Mouse (Mus musculus) urinary bladder, postnatal 14 days (tissue): ENCODE measurements around the gene Dynll2.
"Not testable (repeated sequence)": the region's sequence is repeated elsewhere in the genome, so short reads cannot be mapped to it uniquely, and the experiment has no call there.

Source experiments
- DNase-seq: peaks from one replicate; pipeline ENCODE4 v3.0.0; 2021; ENCODE audit warnings: low spot score

Gene Dynll2

DNA sequence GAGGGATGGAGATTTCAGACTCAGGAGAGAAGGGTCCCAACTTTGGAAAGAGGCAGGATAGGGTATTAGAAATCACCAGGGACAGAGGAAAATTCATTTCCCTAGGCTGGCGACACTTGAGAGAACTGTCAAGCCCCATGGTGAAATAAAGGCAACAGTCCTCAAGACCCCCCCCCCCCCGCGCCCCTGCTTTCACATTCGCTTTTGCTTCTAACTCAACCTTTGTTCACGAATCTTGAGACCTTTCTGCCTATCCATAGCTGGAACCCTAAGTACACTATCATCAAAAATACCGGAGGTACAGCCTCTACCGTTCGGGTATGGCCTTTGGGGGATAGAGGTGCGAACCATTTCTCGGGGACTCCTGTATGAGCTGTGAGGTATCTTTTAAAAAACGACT is 528 bp upstream of the Dynll2 start:
- DNase-seq: no peak

DNA sequence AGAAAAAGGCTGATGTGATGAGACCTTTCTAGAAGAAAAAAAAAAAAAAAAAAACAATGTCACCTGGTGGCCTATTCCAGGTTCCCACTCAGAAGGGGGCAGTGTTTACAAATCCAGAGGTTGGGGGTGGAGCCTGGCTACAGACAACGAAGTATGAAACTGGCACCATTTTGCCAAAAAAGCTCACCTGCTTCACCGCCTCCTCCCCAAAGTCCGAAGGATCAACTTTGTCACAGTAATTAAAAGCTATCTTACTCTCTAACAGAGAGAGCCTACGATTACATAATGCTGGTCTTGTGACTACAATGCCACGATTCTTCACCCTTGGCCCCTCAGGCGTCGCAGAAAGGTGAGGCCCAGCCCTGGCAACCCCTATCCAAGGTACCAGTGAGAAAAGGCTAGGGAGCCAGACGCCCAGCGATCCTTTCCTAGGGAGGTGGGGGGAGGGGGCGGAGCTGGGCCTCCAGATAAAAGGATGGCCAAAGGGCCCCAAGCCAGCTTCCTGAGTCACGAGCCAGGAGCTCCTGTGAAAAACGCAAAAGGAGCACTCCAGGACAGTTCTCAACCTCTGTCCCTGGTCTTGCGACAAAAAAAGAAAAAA is 1.1 kb downstream of the Dynll2 start:
- peak; percentile 78 for DNase-seq

DNA sequence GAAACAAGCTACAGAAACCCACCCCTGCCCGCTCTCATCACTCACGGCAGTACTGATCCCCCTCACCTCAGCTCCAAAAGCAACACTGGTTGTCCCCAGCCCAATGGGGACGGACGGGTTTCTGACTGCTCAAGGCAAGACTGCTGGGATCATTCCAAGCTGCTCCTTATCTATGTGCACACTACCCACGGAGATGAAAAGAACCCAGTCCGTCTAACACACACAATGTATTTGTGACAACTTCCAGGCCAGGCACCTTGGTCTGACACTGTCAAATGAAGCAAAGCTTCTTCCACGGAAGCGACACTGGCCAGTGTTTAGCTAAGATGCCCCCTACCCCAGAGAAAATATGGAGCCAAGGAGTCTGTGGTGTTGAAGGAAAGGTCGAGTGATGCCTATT is 1.7 kb downstream of the Dynll2 start:
- no peak for DNase-seq

DNA sequence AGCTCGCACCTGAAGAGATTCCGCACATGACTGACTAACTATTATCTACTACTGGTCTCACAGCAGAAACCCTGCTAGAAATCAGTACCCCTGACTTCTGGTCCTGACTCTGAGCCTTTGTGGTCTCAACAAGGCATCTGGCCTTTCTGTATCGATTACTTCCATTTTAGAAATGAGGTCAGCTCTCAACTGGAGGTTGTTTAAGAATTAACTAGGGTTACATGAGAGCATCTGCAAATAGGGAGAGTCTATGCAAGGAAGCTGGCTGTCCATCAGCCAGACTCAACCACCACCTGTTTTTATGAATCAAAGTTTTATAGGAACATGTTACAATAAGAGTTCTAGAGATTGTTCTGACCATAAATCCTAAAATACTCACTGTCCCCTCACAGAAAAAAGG is 2.8 kb downstream of the Dynll2 start:
- no peak for DNase-seq

DNA sequence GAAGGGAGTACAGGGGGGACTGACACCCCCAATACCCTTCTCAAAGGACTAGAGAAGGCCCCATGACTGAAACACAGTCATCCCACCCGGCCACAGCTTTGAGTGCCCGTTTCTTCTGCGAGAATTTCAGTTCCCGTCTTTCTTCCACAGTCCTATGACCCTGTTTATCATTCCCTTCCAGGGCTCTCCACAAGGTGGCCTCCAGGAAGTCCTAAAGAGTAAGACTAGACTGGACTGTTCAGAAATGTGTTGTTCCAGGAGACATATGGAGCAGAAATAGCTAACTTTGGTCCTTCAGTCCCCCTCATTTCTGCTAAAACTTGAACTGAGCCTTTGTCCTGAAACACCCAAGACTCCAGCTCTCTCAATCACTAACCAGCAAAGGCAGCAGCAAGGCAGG is 8.4 kb downstream of the Dynll2 start:
- DNase-seq: no peak

DNA sequence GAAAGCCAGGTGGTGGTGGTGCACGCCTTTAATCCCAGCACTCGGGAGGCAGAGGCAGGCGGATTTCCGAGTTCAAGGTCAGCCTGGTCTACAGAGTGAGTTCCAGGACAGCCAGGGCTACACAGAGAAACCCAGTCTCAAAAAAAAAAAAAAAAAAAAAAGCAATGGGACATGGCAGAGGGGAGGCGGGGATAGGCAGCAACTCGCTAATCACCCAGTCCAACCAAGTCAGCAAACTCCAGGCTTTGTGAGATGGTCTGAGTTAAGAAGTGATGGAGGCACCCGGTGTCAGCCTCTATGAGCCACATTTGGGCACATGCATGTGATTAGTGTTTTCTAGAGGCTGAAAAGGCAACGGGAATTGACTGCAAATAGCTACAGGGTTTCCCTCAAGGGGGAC is 10.3 kb downstream of the Dynll2 start:
- DNase-seq: not testable (repeated sequence)

DNA sequence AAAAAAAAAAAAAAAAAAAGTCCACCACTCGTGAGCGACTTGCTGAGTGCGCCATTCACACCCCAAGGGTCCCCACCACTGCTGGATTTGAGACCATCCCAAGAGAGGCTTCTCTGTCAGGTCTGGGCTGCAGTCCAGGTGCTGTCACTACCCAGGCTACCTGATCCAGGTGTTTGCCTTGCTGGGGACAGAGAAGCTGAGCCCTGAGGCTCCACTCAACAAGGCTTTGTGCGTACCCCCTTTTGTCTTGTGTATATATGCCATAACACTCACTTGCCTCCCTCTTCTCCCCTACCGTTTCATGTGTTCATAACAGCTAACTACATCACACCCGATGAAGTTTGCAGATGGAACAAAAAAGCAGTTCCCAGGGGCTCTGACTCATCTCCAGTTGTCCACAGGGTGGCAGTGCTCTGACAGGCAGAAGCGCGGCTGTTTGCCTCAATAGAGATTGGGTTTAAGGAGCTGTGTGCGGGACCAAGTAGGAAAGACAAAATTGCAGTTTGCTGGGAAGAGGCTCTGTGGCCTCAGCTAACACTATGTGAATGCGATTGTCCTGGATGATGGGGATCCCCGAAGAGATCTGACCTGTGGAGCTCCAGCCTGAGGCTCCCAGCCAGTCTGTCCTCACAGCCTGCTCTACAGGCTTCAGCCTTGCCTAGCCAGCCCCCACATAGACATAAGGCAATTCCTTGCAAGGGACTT is 12.7 kb downstream of the Dynll2 start:
- DNase-seq: peak; percentile 59

DNA sequence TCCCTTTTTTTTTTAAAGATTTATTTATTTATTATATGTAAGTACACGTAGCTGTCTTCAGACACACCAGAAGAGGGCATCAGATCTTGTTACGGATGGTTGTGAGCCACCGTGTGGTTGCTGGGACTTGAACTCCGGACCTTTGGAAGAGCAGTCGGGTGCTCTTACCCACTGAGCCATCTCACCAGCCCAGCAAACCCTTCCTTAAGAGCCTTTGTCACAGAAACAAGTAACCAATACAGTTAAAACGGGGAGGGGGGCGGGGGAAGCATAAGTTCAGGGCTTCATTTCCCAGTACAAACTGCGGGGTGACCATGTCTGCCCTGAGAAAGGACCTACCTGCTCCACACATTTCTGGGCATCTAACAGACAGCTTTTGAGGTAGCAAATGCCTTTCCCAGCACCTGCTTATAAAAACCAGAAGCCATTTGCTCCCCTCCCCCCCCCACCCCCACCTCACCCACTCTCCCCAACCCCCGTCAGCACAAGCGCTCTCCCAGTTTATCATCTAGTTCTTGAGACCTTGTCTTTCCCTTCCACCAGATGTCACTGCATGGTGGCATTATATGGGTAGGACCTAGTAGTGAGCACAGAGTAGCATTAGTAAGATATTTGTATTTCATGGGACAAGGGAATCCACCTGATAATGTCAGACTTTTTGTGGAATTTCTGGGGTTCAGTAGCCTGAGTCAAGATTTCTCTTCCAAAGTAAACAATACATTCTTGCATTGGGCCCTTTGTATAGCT is 13.6 kb downstream of the Dynll2 start:
- DNase-seq: no peak

DNA sequence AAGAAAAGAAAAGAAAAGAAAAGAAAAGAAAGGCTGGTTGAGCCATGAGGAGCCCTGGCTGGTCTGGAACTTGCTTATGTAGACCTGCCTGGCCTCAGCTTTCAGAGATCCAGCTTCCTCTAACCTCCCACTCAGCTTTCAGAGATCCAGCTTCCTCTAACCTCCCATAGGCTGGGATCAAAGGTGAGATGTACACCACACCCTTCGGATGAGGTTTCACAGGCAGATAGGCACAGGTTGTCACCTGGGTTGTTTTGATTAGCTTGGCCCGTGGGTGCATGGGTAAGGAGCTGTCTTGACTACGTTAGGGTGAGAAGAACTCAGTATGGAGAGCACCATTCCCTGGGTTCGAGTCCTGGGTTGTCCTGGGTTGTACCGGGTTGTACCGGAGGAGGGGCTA is 14.5 kb downstream of the Dynll2 start:
- DNase-seq: no peak

DNA sequence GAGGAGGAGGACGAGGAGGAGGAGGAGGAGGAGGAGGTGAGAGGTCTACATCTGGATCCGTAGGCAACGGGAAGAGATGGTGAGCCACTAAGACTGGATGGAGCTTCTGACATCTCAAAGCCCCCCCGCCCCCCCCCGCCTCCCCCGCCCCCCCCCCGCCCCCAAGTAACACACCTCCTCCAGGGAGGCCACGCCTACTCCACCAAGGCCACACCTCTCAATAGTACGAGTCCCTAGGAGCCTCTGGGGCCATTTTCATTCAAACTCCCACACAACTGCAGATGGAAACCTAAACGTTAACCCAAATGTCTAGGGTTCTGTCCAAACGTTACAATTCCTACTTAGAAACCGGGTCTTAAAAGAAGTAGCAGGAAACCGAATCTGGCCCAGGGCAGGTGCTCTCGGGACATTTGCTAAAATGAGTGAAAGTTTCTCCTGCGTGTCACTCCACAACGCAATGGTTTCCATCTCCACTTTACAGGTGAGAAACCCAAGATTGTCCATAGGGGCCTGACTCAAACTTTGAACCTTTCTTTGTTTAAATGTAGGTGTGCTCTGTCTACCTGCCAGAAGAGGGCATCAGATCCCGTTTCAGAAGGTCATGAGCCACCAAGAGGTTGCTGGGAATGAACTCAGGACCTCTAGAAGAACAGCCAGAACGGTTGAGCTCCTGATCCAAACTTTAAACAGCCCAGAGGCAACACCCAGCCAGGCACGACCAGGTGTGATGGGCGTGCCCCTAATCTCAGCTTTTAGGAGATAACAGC is 18.8 kb downstream of the Dynll2 start:
- no peak for DNase-seq

DNA sequence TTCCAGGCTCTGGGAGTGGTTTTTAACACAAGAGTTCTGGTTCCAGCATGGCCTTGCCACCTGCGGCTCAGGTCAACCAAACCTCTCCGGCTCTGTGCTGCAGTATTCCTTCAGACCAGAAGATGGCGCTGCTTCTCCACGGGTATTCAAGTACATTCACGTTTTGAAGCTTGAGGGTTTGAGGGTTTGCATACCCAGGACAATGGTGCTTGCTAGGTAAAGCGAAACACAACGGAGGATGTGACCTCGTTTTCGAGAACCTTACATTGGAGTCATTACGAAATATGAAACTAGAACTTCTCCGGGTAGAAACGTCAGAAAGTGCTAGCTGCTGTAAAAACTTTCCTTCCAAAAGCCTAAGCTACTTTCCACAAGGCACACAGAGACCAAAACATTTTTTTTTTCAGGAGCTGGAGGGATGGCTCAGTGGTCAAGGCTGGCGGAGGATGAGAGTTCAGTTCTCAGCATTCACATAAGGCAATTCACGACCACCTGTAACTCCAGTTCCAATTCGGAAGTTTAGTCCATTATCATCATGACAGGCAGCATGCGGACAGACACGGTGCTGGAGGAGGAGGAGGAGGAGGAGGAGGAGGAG is 19.5 kb downstream of the Dynll2 start:
- peak; percentile 87 for DNase-seq

DNA sequence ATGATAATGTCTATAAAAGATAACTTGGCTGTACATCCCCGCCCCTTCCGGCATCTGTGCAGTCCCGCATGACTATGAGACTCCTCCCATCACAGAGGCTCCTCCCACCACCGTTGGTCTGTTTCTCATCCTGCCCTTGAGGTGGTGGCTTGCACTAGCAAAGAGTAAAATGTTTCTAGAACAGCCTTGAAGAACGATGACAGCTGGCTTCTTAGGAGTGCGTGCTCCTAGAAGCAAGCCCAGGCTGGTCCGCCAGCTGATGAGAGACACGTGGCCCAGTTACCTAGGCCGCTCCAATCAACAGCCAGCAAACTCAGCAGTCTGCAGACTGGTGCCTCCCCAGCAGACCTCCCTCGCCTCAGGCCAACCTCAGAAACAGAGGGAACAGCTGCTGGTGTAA is 21.1 kb downstream of the Dynll2 start:
- DNase-seq: peak; percentile 45

DNA sequence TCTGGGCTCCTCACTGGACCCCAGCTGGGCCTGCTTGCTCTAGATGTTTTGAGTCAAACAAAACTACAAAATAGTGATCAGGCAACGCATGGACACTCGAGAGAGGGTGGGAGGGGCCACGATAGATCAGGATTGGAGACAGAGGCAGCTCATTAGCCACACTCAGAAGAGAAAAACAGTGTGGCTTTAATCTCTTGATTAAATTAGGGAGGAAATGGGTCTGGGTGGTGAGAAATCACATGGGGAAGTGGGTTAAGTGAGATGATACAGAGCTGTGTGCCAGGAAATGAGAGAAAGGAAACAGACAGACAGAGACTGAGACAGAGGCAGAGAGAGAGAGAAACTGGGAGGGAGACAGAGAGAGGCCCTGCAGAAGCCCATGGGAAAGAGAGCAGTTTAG is 22.0 kb downstream of the Dynll2 start:
- no peak for DNase-seq

DNA sequence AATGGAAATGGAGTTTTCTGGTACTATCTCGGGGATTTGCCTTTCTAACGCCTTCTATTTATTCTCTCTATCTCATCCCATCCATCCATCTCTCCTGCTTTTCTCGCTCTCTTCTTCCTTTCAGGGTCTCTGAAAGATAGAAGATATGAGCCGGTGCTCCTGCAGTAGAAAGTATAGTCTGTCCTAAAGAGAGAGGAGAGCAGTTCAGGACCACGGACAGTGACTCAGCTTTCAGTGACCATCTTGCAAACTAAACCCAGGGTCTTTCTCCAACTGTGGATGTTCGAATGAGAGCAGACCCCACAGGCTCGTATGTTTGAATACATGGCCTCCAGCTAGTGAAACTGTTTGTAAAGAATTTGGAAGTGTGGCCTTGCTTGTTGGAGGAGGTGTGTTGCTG is 30.3 kb downstream of the Dynll2 start:
- no peak for DNase-seq

DNA sequence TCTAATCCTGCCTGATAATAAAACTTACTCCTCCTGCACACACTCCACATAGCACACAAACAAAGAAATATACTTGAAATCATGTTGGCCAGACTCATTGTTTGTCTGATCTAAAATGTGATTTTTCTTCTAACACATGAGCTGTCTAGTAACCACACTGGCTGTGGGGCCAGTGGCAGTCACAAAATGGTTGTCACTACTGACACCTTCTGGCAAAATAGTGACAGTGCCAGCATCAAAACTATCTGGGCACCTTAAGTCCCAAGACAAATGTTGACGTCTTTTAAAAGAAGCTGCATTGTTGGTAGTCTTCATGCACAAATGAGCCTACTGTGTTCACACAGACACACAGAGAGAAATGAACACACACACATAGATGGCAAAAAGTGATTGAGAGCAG is 32.2 kb downstream of the Dynll2 start:
- no peak for DNase-seq

DNA sequence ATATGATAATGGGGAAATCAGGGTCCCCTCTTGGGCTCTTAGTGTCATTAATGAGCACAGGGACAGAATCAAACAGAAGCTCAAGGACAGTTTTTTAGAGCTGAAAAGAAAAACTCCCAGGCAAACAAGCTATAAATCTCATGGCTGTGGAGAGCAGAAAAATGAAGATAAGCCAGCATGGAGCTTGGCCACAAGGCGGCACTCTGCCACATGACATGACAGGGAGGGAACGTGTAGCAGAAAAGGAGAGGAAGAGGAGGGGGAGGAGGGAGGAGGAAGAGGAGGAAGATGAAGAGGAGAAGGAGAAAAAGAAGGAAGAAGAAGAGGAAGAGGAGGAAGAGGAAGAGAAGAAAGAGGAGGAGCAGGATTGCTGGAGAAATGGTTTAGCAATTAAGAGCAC is 37.3 kb downstream of the Dynll2 start:
- no peak for DNase-seq

DNA sequence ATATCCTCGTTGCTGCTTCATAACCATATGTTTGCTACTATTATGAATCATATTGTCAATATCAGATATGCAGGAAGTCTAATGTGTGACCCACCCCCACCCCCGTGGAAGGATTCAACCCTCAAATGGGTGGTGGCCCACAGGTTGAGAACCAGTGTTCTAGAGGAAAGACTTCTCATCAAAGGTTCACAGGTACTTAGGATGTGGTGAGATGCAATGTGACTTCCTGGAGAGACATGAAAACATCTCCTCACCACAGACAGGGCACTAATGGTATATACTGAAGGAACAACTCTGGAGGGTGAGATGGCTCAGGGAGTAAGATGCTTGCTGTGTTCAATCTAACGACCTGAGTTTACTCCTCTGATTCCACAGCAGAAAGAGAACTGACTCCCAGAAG is 51.9 kb downstream of the Dynll2 start:
- no peak for DNase-seq

DNA sequence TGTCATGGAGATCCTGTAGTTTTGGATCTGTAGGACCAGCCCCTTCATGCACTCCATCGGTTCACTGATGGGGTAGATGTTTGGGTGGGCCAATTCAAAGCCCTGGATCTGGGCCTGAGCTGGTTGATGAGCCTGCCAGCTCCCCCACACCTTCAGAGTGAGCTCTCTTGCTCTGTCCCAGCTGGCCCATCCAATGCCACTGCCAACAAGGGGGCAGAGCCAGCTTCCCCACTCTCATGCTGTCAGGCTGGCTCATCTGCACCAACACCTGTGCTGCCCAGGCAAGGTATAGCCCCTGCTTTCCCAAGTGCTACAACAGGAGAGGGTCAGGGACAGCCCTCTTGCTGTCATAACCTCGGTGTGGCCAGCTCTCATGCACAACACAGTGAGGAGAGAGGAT is 53.6 kb downstream of the Dynll2 start:
- DNase-seq: no peak

DNA sequence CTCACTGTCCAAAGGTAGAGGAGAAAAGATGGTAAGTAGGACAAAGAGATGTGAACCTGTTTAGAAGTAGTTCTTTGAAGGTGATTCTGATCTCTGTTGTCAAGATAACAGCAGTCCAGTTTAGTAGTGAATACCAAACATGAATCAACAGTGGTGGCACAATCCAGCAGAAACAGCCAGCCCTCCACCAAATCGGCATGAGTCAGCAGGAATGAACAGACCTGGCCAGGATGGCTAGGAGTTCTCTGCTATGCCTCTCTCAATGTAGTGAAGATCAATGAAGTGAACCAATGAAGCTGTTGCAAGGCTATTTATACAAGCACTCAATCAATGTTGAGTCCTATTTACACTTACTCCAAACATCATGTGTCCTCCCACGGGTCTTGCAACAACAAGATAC is 57.0 kb downstream of the Dynll2 start:
- DNase-seq: no peak
